Mouse (Mus musculus) embryonic facial prominence, embryonic 11.5 days (tissue): ENCODE results near the gene P4ha2. TPM values are rescaled to one million over a fixed set of nuclear protein-coding genes. Genes with fewer than 3 reads are reported as not detected.

Experiments
- ATAC-seq: fragments of 200-750 bp; cut with Nextera tagmentation; replicated peaks from 2 replicates; pipeline ENCODE4 v1.8.0; 2017; ENCODE audit warnings: low read depth; ENCODE audit not compliant: insufficient number of reproducible peaks, low FRiP score, low TSS enrichment
- DNase-seq: peaks from one replicate; pipeline ENCODE4 v3.0.0-alpha.2; 2015; ENCODE audit warnings: low spot score
- H3K27ac ChIP-seq: fragments of 300-500 bp; sonication (generic); replicated peaks from 2 replicates; pipeline ENCODE4 v1.5.1; 2014; ENCODE audit warnings: mild to moderate bottlenecking, low read depth, low read length, control low read depth
- H3K27me3 ChIP-seq: fragments of 300-500 bp; sonication (generic); 2 replicates; pipeline ENCODE4 v1.6.1; 2014; ENCODE audit warnings: mild to moderate bottlenecking, low read length, moderate library complexity, mixed read lengths; ENCODE audit not compliant: control insufficient read depth, insufficient read depth
- H3K36me3 ChIP-seq: fragments of 300-500 bp; sonication (generic); replicated peaks from 2 replicates; pipeline ENCODE4 v1.6.1; 2014; ENCODE audit warnings: low read depth, mild to moderate bottlenecking, low read length, moderate library complexity, mixed read lengths; ENCODE audit not compliant: control insufficient read depth, insufficient read depth
- H3K4me1 ChIP-seq: fragments of 300-500 bp; sonication (generic); 2 replicates; pipeline ENCODE4 v1.6.1; 2014; ENCODE audit warnings: low read length, mixed read lengths; ENCODE audit not compliant: control insufficient read depth, insufficient read depth
- H3K4me2 ChIP-seq: fragments of 300-500 bp; sonication (generic); 2 replicates; pipeline ENCODE4 v1.6.1; 2014; ENCODE audit warnings: low read depth, mild to moderate bottlenecking, control low read depth, low read length, moderate library complexity
- H3K4me3 ChIP-seq: fragments of 300-500 bp; sonication (generic); 2 replicates; pipeline ENCODE4 v1.5.1; 2014; ENCODE audit warnings: low read depth, low read length, control low read depth
- H3K9ac ChIP-seq: fragments of 300-500 bp; sonication (generic); replicated peaks from 2 replicates; pipeline ENCODE4 v1.6.1; 2014; ENCODE audit warnings: mild to moderate bottlenecking, control low read depth, low read length
- H3K9me3 ChIP-seq: fragments of 300-500 bp; sonication (generic); replicated peaks from 2 replicates; pipeline ENCODE4 v1.6.1; 2016; ENCODE audit warnings: mild to moderate bottlenecking, low read length, inconsistent platforms, mixed read lengths; ENCODE audit not compliant: control insufficient read depth
- WGBS: fragments of 180-500 bp; shearing (Covaris S2); extraction: QIAGEN DNeasy Blood & Tissue Kit; methylation state at CpG from one replicate; pipeline ENCODE4 v1.1.7; 2014; 5-methylcytosine and 5-hydroxymethylcytosine counted together
- polyA plus RNA-seq: library from polyadenylated mRNA; unstranded; fragments of >200 nt; fragmentation: Nextera tagmentation; extraction: Ambion mirVana; gene quantifications from 2 replicates; pipeline ENCODE4 v1.2.1, GENCODE M21; 2014

The P4ha2 gene
- polyA plus RNA-seq, 1 experiment from 2014 or later, result 42.8 TPM

DNA sequence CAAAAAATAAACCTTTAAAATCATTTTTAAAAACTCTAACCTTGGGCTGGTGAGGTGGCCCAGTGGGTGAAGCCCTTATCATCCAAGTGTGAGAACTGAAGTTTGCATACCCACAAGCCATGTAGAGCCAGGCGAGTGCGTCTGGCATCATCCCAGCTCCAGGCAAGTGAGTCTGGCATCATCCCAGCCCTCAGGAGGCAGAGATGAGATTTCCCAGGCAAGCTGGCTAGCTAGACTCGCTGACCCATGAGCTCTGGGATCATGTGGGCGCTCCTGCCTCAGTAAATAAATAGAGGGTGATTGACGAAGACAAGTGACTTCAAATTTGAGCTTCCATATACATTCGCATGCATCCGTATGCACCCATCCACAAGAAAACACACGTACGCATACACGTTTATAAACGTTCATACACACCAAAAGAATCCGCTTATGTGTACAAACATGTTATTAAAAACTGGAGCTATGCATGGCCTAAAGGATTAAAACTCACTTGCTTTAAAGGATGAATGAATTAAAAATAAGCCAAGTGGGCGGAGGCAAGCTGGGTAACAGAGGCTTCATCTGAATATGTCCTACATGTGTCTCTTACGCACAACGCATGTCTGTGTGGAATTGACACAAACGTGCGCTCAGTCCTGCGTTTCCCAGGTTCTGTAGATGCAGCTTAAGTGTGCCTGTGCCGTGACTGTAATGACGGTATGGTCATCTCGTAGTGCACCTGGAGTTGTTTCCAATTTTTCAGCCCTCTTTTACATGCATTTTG lies 12.3 kb downstream of the P4ha2 start:
- ATAC-seq (no peak), DNase-seq (no peak)
- H3K27ac ChIP-seq, result peak overlapping the region; percentile 5
- WGBS, result 73% methylated on average over 21 of the region's 21 CpGs
- no peaks in the 10 kb centered on the region for H3K27me3 ChIP-seq
- H3K9me3 ChIP-seq, result no peaks in the 10 kb centered on the region
- H3K9ac ChIP-seq, result peak overlapping the region; percentile 23
- H3K36me3 ChIP-seq, result no peaks in the 10 kb centered on the region
- H3K4me3 ChIP-seq, result no peak overlapping the region
- H3K4me2 ChIP-seq, result no peak overlapping the region
- H3K4me1 ChIP-seq, result 0 out of 2 replicates have a peak, but pooled peaks cover 5% of the 10 kb centered on the region

DNA sequence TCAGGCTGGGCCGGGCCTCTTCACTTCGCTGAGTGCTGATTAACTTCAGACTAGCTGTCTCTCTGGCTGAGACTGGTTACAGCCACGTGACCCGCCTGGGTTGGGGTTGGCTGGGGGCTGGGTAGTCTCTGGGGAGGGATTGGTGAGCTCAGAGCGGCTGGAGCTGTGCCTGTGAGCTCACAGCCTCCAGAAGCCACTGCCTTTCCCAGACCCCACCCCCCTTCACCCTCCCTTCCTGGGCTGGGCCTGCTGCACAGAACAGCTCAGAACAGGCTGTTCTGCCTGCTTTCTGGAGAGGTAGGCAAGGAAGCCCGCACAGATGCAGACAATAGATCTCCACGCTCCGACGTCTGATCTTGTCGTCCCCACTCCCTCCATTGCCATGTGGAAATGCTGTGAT lies 13.0 kb downstream of the P4ha2 start:
- peak; percentile 99 for ATAC-seq
- Histone ChIP-seq H3K27me3 (no peaks in the 10 kb centered on the region), H3K9me3 (no peaks in the 10 kb centered on the region), H3K27ac (peak overlapping the region; percentile 6), H3K36me3 (no peaks in the 10 kb centered on the region), H3K4me3 (no peak overlapping the region), H3K9ac (peak overlapping the region; percentile 23), H3K4me1 (0 out of 2 replicates have a peak, but pooled peaks cover 5% of the 10 kb centered on the region), H3K4me2 (0 out of 2 replicates have a peak overlapping the region, but pooled peaks have one; percentile 1)
- DNase-seq, result peak; percentile 96
- WGBS, result under 1% methylated on average over 10 of the region's 10 CpGs

DNA sequence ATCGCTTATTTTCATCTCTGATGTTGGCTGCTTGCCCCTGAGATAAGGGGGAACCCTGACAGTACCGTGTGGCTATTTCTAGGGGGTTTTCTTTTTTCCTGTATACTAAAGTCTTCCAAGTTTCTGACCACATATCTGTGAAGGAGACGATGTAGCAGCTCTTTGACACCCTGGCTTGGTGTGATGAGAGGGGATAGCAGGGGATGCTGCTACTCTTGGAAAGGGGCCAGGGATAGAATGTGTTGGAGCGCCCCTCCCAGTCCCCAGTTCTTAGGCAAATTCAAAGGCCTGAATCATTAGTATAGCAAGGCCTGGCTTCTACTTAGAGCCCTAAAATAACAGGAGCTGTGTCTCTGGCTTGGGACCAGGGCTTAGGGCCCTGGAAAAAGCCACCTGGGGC lies 13.5 kb downstream of the P4ha2 start:
- H3K9me3 ChIP-seq, result no peaks in the 10 kb centered on the region
- no peak overlapping the region; the same call in 1 of the 2 replicates for H3K9ac ChIP-seq
- WGBS, result 42% methylated on average over 4 of the region's 4 CpGs
- no peak overlapping the region for H3K4me3 ChIP-seq
- H3K36me3 ChIP-seq, result no peaks in the 10 kb centered on the region
- ATAC-seq (no peak), DNase-seq (no peak)
- no peaks in the 10 kb centered on the region for H3K27me3 ChIP-seq
- H3K4me2 ChIP-seq, result 0 out of 2 replicates have a peak overlapping the region, but pooled peaks have one; percentile 1
- peak overlapping the region; percentile 6 for H3K27ac ChIP-seq
- 0 out of 2 replicates have a peak, but pooled peaks cover 5% of the 10 kb centered on the region for H3K4me1 ChIP-seq

DNA sequence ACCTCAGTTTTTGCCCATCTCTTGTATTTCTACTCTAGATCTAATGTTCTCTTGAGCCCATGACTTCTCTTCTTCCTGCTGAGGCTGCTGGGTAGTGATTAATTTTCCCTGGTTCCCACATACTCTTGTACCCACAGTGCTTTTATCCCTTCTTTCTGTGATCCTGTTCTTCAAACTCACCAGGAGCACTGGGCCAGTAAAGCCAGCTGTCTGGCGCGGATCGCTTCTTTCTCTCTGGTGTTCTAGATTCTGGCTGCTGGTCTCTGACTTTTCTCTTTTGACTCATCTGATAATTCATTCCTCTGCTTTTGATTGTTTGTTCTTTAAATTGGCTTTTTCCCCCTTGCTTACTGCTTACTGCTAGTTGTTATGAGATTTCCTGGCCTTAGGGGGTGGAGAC lies 14.9 kb downstream of the P4ha2 start:
- Histone ChIP-seq H3K4me1 (0 out of 2 replicates have a peak, but pooled peaks cover 5% of the 10 kb centered on the region), H3K9me3 (no peaks in the 10 kb centered on the region), H3K36me3 (no peaks in the 10 kb centered on the region), H3K4me2 (no peak overlapping the region), H3K27ac (no peak overlapping the region), H3K27me3 (no peaks in the 10 kb centered on the region), H3K9ac (no peak overlapping the region), H3K4me3 (no peak overlapping the region)
- DNase-seq (no peak), ATAC-seq (no peak)
- 91% methylated on average over 3 of the region's 3 CpGs for WGBS

DNA sequence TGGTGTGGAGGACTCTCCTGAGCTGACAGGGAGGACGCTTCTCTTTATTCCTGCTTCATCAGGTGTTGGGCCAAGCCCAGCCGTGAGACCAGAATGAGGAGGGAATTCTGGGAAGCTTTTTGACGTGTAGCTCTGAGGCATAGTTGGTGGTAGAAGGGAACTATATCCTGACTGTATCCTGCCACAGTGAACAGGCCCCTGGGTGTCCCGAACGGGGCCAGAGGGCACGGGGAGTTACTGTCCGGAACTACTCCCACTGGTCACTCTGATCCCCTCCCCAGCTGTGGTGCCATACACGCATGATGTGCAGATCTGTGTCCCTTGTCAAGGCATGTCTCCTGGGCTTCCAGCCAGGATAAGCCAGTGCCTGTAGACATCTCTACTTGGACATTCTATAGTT lies 15.4 kb downstream of the P4ha2 start:
- Histone ChIP-seq H3K36me3 (no peaks in the 10 kb centered on the region), H3K4me3 (no peak overlapping the region), H3K9me3 (no peaks in the 10 kb centered on the region), H3K27ac (no peak overlapping the region), H3K4me2 (no peak overlapping the region), H3K4me1 (0 out of 2 replicates have a peak, but pooled peaks cover 5% of the 10 kb centered on the region), H3K27me3 (no peaks in the 10 kb centered on the region), H3K9ac (no peak overlapping the region)
- no peak for ATAC-seq
- 86% methylated on average over 8 of the region's 8 CpGs for WGBS
- DNase-seq, result no peak

DNA sequence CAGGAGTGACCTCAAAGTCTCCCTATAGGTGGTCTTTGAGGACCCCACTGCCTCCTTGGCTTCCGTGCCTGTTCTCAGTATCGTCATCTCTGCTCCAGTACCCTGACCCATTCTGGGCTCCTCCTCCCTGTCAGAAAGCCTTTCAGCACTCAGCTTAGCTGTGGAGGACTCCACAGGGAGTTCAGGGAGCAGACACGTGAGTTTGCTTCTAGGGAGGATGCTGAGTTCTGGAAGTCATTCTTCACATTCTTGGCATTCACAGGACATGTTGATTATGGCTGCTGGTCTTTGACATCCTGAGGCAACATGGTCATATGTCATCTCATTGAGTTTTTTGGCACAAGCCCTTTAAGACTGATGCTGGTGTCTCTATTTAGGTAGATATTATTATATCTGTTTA lies 16.0 kb downstream of the P4ha2 start:
- H3K4me3 ChIP-seq, result no peak overlapping the region
- H3K4me1 ChIP-seq, result 0 out of 2 replicates have a peak, but pooled peaks cover 5% of the 10 kb centered on the region
- ATAC-seq, result no peak
- no peak overlapping the region for H3K4me2 ChIP-seq
- DNase-seq, result no peak
- H3K9ac ChIP-seq, result no peak overlapping the region
- no peaks in the 10 kb centered on the region for H3K36me3 ChIP-seq
- H3K9me3 ChIP-seq, result no peaks in the 10 kb centered on the region
- no peak overlapping the region for H3K27ac ChIP-seq
- 41% methylated on average over 3 of the region's 3 CpGs for WGBS
- no peaks in the 10 kb centered on the region for H3K27me3 ChIP-seq

DNA sequence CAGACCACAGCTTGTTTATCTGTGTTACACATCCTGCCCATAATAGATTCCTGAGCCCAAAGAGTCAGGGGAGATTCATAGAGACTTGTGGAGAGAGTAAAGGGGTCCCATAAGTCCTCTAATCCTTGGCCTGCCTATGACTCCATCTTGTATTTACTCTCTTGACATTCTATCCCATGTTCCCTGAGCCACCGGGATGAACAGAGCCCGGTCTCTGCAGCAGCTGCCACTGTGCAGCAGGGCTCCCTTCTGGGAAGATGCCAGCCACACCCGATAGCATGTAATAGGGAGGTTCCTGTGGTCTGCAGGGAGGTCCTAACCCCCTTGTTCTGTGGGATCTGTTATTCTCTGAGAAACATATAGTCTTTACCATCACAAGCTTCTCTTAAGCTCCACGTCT lies 16.5 kb downstream of the P4ha2 start:
- no peak overlapping the region for H3K27ac ChIP-seq
- WGBS, result 83% methylated on average over 4 of the region's 4 CpGs

DNA sequence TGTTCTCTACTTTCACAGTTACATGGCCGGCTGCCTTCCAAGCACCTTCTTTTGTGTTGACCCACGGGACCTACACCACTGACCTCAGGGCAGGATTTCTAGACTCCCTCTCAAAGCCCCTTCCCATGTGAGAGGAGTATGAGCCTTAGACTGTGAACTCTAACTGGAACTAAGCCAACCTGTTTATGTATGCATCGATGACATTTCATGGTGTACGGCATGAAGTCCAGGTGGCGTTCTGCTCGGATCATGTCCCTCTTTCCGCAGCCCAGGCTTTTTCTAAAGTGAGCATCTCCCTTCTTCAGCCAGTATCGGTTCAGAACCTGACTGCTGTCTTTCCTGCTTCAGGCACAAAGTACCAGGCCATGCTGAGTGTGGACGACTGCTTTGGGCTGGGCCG lies 17.2 kb downstream of the P4ha2 start:
- no peaks in the 10 kb centered on the region for H3K9me3 ChIP-seq
- 93% methylated on average over 10 of the region's 10 CpGs for WGBS
- no peak overlapping the region for H3K9ac ChIP-seq
- ATAC-seq, result no peak
- H3K4me3 ChIP-seq, result no peak overlapping the region
- 0 out of 2 replicates have a peak, but pooled peaks cover 5% of the 10 kb centered on the region for H3K4me1 ChIP-seq
- DNase-seq, result no peak
- no peaks in the 10 kb centered on the region for H3K27me3 ChIP-seq
- no peak overlapping the region for H3K4me2 ChIP-seq
- no peaks in the 10 kb centered on the region for H3K36me3 ChIP-seq
- H3K27ac ChIP-seq, result no peak overlapping the region

More for the DNA sequence above, 16.5 kb downstream of the P4ha2 start:
- no peak for ATAC-seq
- Histone ChIP-seq H3K9ac (no peak overlapping the region), H3K4me1 (0 out of 2 replicates have a peak, but pooled peaks cover 5% of the 10 kb centered on the region), H3K36me3 (no peaks in the 10 kb centered on the region), H3K4me2 (no peak overlapping the region), H3K9me3 (no peaks in the 10 kb centered on the region), H3K4me3 (no peak overlapping the region), H3K27me3 (no peaks in the 10 kb centered on the region)
- DNase-seq, result no peak
